Mouse (Mus musculus) fibroblast of lung, adult 2 months (primary cell): ENCODE measurements around the gene Mylk.
"Not testable (repeated sequence)": the region's sequence is repeated elsewhere in the genome, so short reads cannot be mapped to it uniquely, and the experiment has no call there.

ENCODE experiments used
- DNase-seq: peaks from one replicate; pipeline ENCODE4 v3.0.0-alpha.2; 2011; ENCODE audit warnings: low read depth

Gene Mylk

GRCm38 (mm10) chr16:34770127-34770526, 25.1 kb downstream of the Mylk start:
- no peak for DNase-seq

- no peak for DNase-seq
These were observed 27.5 kb downstream of the Mylk start for GRCm38 (mm10) chr16:34772445-34773032.

DNA sequence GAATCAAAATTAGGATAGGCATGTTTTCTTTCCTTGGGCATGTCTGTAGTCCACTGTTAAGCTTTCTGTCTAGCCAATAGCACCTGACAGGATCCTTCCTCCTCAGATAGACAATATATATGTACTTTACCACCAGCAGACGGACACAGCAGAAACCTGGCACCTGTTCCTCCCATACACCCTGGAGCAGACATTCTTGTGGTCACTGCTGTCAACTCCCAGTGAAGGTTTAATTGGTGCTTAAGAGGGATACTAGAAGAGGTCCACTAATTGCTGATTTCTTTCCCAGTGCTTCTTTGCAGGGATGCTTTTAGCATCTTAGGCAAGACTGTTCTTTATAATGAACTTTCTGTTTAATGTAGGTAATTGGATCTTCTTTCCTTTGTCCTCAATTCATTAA, 37.4 kb downstream of the Mylk start:
- DNase-seq: no peak

DNA sequence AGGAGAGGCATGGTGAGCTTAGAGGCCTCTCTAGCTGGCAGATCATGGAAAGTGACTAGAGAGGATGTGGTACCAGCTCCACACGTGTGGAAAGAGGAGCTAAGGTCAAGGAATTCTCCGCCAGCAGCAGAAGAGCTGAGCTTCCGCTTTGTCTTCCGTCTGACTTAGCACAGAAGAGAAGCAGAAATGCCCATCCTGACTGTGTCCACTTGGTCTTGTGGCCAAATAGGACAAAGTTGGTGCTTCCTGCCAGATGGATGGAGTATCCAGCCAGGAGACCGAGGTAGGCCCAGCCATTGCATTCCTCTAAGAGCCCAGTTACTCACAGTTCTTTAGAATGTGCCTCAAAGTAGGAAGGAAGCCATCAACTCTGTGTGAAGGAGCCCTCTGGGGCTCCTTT, 38.5 kb downstream of the Mylk start:
- no peak for DNase-seq

DNA sequence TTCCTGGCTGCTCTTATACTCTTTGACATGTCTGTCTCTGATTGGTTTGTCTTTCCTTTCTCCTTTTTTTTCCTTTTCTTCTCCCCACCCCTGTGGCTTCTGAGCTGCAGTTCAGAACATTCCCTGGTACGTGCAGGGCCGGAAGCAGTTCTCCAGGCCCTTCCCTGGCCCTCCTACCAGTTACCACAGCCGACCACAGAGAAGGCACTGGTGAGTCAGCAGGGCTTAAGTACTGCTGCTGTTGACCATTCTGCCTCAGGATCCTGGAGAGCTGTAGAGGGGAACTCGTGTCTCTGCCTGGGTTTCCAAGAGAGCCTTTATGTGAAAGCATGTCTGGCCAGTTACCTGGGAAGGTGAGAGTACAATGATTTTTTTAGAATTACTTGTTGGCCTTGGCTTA, 39.7 kb downstream of the Mylk start:
- DNase-seq: no peak

GRCm38 (mm10) chr16:34792555-34792954, 47.5 kb downstream of the Mylk start:
- no peak for DNase-seq

DNA sequence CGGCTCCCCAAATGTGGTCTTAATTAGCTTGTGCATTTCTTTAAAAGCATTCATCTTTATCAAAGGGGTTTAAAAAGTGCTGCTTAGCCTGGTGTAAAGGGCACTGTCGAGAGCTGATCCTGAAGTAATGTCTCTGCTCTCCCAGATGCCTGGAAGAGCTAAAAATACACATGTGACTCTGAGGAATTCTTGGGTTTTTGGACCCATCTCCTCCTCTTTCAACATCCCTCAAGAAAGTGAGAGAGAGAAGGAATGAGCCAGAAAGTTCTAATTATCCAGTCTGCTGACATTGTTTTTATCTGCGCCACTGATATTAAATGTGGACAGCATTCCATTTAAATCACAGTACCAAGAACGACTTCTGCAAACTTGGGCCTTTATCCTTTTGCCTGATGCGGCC, 48.0 kb downstream of the Mylk start:
- DNase-seq: no peak

GRCm38 (mm10) chr16:34801222-34801621, 56.2 kb downstream of the Mylk start:
- DNase-seq: no peak

DNA sequence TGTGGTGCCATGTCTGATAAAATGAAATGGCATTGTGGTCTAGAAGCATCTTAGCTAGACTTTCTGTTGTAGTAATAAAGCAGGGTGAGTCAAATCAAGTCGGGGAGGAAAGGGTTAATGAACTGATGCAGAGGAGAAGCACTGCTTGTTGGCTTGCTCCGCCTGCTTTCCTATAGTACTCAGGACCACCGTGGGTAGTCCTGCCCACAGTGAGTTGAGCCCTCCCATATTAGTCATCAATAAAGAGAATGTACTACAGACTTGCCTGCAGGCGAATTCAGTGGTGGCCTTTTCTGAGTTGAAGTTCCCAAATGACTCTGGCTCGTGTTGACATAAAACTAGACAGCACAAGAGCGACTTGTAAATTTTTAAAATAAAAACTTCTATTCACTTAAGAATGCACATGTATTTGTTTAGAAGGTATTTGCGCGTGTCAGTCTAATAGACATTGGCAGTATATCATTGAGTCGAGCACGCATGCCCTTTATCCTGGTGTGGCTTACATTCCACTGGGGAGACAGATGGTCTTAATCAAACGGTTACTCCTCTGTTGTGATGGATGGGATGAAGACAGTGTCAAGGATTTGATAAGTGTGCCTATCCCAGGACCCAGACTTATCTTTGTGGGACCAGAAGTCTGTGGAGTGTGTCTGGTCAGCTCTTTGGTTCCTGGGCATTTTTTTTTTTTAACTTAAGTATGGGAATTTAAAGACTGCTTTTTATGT, 59.4 kb downstream of the Mylk start:
- no peak for DNase-seq

GRCm38 (mm10) chr16:34806883-34807767, 62.1 kb downstream of the Mylk start:
- no peak for DNase-seq

DNA sequence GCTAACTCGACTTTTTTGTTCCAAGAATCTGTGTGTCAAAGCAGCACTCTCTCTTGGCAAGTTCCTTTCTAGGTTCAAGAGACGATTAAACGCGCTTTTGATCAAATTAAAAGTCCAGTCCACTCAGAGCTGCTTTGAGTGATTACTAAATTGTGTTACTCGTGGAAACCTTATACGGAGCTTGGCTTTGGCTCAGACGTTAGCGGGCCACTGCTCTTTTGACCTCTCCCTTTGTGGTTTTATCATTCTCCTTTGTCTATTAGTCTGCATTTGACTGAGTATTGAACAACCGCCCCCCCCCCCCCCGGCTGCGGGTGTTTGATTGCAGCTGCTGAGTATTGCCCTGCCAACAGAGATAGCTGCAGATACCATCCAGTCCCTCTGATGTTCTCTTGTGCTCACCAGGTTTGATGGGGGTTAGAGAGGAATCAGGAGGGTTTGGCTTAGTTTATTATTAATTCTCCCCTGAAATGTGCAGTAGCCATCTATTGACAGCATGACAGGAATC, 62.8 kb downstream of the Mylk start:
- no peak for DNase-seq

- no peak for DNase-seq
These were observed 67.2 kb downstream of the Mylk start for GRCm38 (mm10) chr16:34812165-34812564.

- not testable (repeated sequence) for DNase-seq
These were observed 68.2 kb downstream of the Mylk start for GRCm38 (mm10) chr16:34813161-34813560.

DNA sequence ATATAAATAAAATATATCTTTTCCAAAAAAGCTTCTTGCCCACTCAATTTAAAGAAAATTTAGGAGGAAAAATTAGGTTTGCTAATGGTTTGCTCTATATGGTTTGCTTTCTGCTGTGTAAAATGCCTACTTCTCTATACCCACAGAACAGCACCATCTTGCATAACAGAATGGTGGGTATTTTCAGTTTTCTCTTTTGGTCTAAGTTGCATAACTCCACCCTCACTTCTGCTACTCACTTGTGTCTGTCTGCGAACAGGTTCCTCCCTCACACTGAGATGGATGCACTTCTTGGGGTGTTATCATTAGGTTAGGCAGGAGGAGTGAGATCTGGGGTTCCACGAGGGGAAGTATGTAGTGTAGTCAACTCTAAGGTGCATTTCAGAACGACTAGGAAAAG, 68.6 kb downstream of the Mylk start:
- DNase-seq: no peak

GRCm38 (mm10) chr16:34814612-34815011, 69.6 kb downstream of the Mylk start:
- DNase-seq: no peak

DNA sequence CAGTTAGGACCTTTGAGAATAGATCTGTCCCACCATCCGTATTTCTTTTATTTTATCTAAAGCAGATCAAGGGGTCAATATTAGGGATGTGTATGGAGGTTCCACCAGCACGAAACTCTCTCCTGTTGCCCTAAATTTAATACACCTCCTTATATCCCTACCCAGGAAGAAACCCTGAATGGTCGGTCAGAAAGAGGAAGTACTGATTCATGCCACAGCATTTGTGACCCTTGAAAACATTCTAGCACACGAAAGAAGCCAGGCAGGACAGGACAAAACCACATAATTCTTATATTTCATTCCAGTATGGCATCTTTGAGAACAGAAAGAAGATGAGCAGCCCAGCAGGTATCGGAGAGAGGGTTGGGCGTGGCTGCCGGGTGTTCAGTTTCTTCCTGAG, 71.5 kb downstream of the Mylk start:
- DNase-seq: no peak

GRCm38 (mm10) chr16:34825111-34825744, 80.2 kb downstream of the Mylk start:
- no peak for DNase-seq

DNA sequence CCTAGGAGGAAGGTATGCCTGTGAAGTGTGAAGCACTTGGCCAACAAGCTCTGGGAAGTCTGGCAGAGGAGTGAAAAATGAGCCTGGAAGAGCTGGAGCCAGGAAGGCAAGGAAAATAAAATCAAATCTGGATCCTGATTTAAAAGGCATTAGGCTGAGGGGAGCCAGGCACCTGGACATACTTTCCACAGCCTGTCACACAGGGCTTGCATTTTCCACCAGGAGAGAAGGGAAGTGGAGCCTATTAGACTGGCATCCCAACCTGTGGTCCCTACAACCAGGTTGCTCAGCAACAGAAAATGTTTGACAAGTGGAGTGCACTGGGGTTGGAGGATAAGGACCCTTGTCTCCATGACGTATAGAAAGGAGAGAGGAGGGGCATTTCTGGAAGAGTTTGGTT, 89.5 kb downstream of the Mylk start:
- no peak for DNase-seq

- DNase-seq: no peak
These were observed 94.1 kb downstream of the Mylk start for GRCm38 (mm10) chr16:34839004-34839703.

DNA sequence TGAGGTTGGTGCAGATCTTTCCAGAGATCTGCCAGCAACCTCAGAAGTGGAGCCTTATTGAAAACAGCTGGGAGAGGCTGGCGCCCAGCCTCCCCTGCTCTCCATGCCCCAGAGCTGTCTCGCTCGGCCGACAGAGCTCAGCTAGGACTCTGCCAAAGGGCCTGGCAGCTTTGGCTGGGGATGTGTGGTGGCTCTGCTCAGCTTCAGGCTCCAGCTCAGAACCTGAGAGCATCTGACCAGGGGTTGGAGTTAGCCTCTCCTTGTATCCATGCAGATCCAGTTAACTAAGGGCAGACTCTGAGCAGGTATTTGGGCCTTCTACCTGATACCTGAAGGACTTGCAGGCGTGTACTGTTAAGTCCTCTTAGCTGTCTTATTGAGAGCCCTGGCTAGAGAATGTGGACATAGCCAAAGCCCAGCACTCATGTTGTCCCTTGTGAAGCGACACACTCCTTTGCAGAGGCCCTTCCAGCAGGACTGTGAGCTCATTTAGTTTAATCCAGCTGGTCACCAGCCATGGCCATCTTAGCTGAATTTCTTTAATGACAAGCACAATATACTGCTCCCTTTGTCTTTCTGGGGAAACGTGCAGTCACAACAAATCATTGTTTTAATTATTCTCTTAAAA, 94.8 kb downstream of the Mylk start:
- peak; percentile 91 for DNase-seq

- DNase-seq: no peak
These were observed 99.8 kb downstream of the Mylk start for GRCm38 (mm10) chr16:34844783-34845182.
